Mouse (Mus musculus) left cerebral cortex, postnatal 25 days (tissue): ENCODE data around the gene Polr3g. TPM values are rescaled to one million over a fixed set of nuclear protein-coding genes. Genes with fewer than 3 reads are reported as not detected.
"Not testable (repeated sequence)": the region's sequence is repeated elsewhere in the genome, so short reads cannot be mapped to it uniquely, and the experiment has no call there.

ENCODE experiments used
- DNase-seq, 2 experiments: peaks; one replicate each; pipeline ENCODE4 v3.0.0; 2022; ENCODE audit warnings: low spot score in 2 of 2, mixed read lengths in 1 of 2
- intact Hi-C: fragments of 180-260 bp; cut with DNase I; formaldehyde crosslinking; loops from one replicate; pipeline ENCODE4 v1.15.1; 2025
- total RNA-seq, 2 experiments: library from RNA; stranded (reverse); gene quantifications; 2 replicates each; pipeline ENCODE4 v1.2.3; 2021

Polr3g gene
- total RNA-seq, 2 experiments from 2014 or later: 3.6 to 4.0 TPM

DNA sequence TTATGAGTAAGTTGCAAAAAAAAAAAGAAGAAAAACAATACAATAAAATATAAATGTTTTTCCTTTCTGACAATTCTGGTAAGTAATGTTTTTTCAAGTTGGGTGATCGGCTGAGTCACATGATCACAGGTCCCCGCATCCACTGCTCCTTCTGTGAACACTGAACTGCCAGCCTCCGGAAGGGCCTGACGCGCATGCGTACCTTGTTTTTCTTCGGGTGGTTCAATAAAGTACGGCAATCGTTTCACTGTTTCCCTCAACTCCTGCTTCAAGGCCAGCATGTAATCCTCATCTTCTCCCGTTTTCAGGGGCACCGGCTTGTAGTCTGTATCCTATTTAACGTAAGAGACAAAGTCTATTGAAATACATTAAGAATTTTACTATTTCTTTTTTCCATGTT is 16.4 kb downstream of the Polr3g start:
- intact Hi-C loops: no loop called here
- no peak for DNase-seq

DNA sequence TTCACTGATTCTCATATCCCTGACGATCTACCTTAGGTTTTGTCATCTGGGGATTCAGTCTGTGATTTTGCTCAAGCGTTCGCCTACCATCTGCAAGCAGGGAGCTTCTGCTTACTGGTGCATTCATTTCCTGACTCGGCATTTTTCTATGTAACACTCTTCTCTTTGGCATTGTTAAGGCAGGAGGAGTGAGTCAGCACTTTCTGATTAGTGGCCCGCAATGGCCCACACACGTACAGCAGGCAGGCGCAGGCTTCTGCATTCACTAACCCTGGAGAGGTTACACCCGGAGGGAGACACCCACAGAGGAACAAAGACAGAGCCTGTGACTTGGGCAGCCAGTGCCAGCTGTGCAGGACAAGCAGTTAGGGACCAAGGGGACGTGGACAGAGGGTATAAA is 19.2 kb downstream of the Polr3g start:
- intact Hi-C loops: no loop called here
- peak in 1 of 2 experiments; percentile 47 for DNase-seq

DNA sequence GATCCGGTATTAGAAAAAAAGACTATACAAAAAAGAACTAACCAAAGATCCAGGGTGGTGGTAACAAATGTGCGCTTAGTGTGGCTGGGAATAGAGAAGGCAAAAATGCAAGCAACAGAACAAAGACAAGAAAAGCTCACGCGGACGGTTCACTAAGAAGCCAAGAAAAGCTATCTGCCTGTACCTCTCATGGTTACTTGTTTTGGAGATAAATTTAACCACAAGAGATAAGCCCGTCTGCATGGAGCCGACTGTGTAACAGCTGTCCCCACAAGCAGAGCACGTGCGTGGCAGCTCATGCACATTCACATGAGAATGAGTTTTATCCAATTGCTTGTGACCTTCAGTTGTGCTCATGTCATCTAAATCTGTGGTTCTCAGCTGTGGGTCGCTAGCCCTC is 20.3 kb downstream of the Polr3g start:
- no peak for DNase-seq
- intact Hi-C loops: no loop called here

DNA sequence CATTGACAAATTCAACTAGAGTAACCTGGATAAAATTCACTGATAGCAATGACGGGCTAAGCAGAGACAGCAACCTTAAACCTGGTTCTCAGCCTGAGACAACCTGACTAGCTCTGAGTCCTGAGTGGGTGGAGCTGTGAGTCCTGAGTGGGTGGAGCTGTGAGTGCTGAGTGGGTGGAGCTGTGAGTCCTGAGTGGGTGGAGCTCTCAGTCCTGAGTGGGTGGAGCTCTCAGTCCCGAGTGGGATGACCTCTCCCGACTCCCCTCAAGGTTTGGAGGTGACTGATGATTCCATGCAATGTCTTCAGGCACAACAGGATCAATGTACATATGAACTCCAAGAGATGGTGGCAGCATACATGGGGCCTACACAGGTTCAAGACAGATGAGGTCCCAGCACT is 21.2 kb downstream of the Polr3g start:
- DNase-seq: no peak
- intact Hi-C loops: no loop called here

DNA sequence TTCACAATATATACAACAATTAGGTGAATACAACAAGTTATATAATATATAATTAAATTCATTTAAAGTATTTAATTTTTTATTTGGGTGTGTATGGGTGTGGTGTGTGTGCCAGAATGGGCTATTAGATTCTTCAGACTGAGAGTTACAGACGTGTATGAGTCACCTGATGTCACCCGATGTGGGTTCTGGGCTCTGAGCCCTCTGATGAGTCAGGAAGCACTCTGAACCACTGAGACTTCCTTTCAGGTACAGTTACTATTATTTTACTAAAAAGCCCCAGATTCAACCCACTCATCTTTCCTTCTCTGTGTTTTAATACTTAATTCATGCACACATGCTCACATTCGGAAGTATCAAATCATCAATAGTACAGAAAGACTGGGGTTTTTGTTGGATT is 25.9 kb downstream of the Polr3g start:
- intact Hi-C loops: no loop called here
- peak in 1 of 2 experiments; percentile 19 for DNase-seq

DNA sequence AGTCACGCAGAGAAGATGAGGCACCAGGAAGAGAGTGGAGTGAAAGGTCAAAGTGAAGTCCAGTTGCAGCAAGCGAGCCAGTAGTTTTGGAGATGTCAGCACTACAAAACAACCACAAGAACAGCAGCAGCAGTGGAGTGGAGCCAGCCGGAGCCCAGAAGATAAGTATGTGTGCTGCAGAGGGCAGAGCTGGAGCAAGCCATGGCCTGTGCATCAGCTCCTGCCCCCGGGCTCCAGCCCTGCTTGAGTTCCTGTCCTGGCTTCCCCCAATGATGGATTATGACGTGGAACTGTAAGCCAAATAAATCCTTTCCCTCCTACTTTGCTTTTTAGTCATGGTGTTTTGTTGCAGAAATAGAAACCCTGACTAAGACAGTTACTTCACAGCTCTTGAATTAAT is 26.6 kb downstream of the Polr3g start:
- intact Hi-C loops: no loop called here
- DNase-seq: peak in 1 of 2 experiments; percentile 49

DNA sequence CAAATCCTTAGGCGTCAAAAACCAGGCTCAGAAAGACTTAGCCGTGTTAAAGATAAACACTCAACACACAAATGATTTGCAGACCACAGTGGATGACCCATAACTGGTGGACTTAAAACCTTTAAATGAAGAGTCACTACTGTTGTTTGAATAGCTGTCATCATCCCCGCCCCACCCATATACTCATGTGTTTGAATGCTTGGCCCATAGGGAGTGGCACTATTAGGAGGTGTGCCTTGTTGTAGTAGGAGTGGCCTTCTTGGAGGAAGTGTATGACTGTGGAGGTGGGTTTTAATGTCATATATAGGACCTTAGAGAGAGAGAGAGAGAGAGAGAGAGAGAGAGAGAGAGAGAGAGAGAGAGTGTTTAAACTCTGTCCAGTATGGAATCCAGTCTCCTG is 27.7 kb downstream of the Polr3g start:
- DNase-seq: no peak
- intact Hi-C loops: no loop called here

DNA sequence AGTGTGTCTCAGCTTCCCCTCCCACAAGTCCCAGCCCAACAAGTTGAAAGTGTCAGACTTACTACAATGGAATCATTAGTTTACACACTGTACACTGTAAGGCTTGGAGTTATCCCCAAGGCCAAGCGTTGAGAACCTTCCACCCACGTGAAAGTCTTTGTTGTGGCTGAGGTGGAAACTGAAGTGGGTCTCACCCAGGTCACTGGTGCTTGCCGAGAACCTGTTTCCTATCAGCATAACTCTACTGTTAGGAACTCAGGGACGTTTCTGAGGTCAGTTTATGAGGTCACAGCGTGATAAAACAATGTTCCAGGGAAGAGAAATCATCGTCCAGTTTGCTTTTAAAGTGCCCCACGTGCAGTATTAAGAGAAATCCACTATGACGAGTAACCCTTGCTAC is 35.5 kb downstream of the Polr3g start:
- intact Hi-C loops: no loop called here
- no peak for DNase-seq

DNA sequence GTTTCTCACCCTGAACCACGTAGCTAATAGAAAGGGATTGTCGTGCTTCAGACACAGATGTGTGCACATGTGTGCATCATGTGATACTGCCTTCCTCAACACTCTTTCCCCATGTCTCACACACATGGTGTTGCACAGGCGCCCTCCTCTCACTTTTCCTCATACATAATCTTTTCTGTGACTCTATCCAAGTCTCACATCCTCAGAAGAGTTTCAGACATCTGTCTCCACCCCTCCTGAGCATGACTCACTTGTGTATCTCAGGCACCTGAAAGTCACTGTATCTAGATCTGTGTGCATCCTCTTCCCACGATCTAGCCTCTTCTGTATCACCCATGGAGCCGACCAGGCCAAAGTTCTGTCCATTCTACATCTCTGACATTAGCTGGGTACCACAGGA is 43.1 kb downstream of the Polr3g start:
- no peak for DNase-seq
- intact Hi-C loops: no loop called here

DNA sequence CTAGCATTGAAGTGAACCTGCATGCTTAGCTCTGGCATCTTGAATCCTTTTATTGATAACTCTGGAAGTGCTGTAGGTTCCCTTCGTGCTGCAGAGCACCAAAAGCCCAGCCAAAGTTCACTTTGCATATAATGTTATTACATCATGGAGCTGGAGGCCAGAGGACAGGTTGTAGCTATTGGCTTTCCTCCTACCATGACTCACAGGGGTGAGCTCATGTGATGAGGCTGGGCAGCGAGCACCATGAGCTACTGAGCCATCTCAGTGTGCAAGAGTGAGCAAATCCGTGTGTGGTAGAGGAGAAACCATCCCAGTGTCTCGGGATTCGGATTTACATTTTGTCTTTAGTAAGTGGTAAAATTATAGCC is 46.5 kb downstream of the Polr3g start:
- DNase-seq: no peak
- intact Hi-C loops: no loop called here

DNA sequence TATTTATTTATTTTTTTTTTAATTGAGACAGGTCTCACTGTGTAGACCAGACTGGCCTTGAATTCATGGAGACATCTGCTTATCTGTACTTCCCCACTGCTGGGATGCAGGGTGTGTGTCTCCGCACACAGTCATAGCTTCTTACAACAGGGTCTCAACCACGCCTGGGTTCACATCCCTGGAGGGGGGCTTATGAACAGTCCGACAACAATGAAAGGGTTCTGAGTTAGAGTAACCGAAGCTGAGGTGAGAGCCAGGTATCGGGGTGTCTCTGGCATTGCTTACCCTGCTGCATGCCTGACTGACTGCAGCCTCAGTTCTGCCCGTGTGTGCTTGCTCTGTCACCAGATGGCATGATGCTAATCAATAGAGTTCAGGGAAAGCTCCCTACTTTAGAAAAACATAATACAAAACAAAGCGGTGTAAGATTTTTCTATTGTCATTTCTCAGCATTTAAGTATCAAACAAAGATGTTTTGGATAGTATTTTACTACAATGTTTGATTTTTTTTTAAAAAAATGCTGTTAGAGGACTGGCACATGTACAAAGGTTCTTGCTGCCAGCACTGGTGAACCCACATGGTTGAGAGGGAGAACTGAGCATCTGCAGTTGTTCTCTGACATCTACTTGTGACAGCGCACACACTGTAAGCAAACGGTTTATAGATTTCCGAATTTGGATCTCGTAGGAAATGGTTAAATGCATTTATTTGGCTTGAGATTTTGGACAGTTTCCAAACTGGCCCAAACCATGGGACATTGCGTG is 47.1 kb downstream of the Polr3g start:
- intact Hi-C loops: no loop called here
- no peak for DNase-seq

DNA sequence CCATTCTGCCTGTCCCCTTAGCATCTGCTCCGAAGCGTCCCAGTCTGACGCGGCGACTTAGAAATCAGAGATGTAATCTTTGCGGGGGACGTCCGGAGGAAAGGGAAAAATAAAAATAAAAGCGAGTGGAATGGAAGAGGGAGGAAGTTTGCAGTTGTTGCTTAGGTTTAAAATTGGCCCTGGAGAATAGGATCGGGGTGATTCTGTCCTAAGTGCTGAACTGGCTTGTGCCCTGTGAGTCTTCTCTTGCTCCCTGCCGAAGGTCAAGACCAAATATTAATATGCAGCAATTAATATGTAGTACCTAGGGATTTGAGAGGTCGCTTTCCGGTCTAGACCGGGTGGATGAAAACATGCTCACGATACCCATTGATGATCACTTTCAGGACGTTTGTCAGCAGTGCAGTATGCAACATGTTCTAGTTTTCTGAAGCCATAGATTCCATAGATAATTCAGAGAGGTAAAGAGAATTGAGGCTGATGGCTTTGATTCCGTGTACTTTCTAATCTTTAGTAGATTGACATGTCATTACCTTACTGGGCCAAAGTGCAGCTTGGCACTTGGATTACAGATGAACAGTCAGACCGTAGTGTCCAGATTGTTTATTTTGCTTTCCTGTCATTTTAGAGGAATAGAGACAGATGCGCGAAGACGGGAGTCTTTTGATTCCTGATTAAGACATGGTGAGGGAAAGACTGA is 52.6 kb downstream of the Polr3g start:
- no peak for DNase-seq
- intact Hi-C loops: loop anchor here (5.0 to 10.0 kb wide), 2 partner anchors 104 to 773 kb away; partner anchors contain the start of gene Arrdc3

DNA sequence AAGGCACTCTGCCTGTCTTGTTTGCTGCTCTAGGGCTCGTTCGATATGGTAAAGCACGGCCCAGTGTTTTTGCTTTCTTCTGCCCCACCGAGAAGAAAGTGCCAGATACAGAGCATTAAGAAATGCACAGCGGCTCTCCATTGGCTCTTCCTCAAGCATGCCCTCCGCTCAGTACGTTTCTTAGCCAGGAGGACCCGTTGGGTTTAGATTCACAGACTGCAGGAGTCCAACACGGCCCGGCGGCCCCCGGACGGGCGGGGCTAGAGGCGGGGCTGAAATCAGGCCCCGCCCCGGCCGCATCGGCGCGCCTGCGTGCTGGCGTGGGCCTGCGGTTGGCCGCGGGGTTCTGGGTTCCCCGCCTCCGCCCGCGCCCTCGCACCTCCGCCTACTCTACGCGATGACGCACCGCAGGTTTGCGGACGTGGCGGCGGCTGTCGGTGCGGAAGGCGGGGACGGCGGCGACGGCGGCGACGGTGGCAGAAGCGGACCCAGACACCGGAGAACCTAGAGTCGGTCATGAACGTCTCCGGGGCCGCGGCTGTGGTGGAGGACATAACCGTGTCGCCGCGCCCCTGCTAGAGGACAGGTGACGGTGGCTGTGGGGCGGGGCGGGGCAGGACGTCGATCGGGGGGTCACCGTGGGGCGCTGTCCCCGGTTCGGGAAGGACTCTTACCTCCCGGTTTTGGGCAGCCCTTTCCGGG is 53.3 kb downstream of the Polr3g start, which contains the start of gene Lysmd3:
Lysmd3 (plus strand) TSS at position 313 of the 702 bp plus-strand sequence.
- peak; percentile 95 to 96 for DNase-seq
- intact Hi-C loops: loop anchor here (1.0 to 10.0 kb wide), 4 partner anchors 54 to 773 kb away; partner anchors contain the start of genes Arrdc3, Cetn3, Mblac2 and Polr3g

DNA sequence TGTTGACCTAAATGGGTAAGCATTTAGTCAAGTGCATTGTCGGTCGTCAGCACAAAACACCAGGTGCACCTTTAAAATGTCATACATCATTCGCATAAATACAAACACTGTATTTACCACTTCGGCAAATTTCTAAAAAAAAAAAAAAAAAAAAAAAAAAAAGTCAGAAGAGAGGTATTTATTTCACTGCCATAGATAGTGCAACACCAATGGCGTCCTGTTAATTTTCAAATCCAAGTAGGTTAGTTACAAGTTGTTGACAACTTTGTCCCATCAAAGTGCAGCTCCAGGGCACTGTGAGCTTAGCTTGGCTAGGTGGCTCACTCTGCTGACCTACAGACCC is 53.8 kb downstream of the Polr3g start:
- intact Hi-C loops: loop anchor here (1.0 to 10.0 kb wide), 4 partner anchors 54 to 772 kb away; partner anchors contain the start of genes Arrdc3, Cetn3, Mblac2 and Polr3g
- no peak for DNase-seq

DNA sequence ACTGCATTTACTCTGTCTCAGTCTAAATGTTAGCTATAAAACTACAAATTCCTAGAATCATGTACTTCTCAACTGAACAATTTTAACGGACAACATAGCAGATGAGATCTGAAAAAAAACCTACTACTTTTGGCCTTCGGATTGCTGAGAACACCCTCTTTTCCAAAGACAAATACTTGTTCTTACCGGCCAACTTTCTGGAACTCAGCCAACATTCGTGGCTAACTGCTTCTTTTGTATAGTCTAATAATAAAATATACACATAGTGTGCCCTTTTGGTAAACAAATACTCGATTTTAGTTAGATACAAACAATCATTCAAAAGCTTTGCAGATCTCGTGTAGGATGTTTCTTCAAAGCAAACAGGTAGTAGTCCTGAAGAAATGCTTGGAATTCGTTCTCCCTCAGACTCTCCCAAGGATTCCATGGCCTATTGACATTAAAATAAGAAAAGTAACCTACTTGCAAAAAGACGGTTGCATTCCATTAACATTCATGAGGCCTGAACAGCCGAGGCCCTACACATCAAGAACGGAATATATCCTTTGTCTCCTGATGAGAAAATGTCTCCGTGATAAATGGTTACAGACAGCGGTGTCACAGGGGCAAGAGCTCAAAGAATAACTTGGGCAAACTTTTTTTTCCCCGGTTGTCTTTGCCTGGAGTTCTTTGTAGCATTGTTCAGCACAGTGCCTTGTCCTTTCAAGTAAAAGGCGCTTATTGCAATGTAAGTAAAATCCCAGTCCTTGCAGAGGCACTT is 54.5 kb downstream of the Polr3g start:
- intact Hi-C loops: loop anchor here (5.0 to 10.0 kb wide), 2 partner anchors 106 to 771 kb away; partner anchors contain the start of gene Arrdc3
- no peak for DNase-seq

DNA sequence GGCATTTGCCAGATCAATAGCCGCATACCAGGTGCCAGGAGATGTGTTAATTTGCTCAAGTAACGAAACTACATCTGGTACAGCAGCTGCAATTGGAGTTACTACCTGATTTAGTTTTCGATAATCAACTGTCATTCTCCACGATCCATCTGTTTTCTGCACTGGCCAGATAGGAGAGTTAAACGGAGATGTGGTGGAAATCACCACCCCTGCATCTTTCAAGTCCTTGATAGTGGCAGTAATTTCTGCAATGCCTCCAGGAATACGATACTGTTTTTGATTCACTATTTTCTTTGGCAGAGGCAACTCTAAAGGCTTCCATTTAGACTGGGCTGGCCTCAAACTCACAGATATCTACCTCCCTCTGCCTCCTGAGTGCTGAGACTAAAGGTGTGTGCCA is 60.4 kb downstream of the Polr3g start:
- not testable (repeated sequence) for DNase-seq
- intact Hi-C loops: loop anchor here (10.0 kb wide), 1 partner anchor 766 kb away; the partner anchor contains the start of gene Arrdc3

DNA sequence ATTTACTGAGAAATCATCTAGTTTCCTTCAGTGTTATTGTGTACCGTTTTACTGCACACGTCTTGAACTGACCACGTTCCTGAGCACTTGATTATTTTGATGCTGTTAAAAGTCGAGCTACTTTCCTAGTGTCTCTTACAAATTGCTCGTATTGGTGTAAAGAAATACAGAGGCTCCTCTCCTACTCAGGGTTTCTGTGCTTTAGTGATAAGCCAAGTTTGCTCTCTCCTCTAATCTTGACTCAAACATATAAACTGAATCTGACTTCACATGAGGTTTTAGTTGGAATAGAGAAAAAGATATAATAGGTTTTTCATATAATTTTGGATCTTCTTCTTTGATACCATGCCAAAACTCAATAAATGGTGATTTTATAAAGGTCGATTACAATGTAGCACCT is 64.5 kb downstream of the Polr3g start:
- no peak for DNase-seq
- intact Hi-C loops: loop anchor here (10.0 kb wide), 1 partner anchor 782 kb away; no protein-coding TSS in a partner anchor

DNA sequence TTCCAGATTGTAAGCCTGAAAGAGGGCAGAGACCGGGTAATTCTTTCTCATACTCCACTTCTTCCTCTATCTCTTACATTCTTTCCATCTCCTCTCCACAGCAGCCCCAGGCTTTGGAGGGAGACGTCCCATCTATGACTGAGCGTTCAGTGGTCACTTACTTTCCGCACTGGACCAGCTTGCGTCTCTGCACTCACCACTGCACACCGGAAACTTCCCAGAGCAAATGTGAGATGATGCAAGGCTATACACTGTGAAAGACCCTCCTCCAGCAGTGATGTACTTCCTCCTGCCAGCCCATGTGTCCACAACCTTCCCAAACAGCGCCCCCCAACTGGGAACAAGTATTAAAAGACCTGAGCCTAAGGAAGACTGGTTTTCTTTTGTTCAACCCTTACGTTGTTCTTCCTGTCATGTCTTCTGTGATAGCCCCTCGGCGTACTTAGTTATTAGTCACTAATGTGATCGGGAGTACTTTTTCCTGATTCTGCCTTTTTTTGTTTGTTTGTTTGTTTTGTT is 66.7 kb downstream of the Polr3g start:
- DNase-seq: no peak
- intact Hi-C loops: loop anchor here (5.0 to 10.0 kb wide), 2 partner anchors 118 to 779 kb away; no protein-coding TSS in a partner anchor

DNA sequence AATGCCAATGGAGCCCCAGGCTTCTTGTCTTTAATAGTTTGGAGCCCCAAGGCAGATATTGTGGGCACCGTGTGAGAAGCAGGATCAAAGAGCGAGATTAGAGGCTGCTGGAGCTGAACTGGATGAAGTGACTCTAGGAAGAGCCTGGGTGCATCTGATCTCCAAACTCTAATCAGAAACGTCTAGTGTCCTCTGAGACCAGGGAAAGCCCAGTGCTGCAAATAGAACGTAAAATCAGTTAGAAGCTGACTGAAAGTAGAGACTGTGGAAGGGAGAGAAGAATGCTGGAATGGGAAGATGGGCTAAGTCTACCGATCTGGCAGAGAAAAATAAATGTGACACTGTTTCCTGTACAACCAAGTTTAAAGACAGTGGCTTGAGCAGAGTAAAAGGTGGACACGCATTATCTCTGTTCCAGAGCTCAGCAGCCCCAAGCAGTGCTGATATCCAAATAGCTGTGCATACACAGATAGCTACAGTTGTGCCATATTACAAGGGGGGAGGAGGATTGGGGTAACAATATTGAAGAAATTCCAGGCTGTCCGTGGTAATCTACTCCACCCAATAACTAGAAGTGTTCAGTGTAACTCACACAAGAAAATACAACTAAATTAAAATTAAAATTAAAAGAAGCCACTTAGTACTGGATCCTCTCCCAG is 68.2 kb downstream of the Polr3g start:
- DNase-seq: no peak
- intact Hi-C loops: loop anchor here (5.0 to 10.0 kb wide), 2 partner anchors 120 to 778 kb away; no protein-coding TSS in a partner anchor
